Mouse (Mus musculus): ENCODE results near the gene Ppp1r1b.

Gene Ppp1r1b

DNA sequence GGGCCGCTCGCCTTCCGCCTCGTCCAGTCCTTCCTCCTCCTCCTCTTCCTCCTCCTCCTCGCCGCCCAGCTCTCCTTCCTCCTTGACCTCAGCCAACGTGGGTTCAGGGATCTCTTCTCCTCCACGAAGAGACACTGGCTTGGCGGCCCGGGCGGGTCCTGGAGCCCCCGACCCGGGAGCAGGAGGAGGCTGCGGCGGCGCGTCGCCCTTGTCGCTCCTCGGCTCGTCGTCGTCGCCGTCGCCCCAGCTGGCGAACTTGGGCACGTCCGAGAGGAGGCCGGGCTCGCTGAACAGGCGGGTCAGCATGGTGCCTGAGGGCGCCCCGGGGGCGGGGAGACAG is 20.2 kb upstream of the Ppp1r1b start:
- in situ Hi-C loops (cut with MboI, MseI), result loop anchor here (10.0 kb wide), 1 partner anchor 913 kb away; the partner anchor contains the start of gene Arhgap23

DNA sequence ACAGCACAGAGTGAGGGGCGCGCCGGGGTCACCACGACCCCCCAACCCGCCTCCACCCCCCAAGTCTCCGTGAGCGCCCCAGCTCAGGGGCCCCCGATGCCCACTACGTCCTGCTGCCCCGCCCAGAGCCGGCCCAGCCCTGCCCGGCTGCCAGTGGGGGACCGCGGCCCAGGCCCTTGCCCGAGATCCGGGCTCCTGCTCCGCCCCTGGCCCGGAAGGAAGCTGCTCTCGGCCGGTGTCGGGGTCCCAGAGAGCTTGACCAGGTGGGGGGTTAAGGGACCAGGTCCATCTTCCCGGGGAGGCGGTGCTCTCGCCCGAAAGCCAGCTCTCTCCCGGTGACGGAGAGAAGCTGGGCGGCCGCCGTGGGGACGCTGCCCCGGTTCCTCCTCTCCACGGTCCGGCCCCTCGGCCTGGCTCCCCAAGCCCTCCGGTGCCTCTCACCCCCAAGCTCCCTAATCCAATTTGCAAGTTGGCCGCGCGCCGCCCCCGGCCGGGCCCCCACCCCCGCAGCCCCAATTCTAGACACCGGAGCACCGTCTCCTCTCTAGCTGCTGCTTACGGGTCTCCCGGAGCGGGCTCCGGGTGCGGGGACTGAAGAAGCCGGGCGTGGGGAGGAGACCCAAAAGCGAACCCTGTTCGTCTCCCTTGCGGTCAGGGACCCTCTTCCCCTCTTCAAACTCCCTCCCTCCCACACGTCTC is 19.7 kb upstream of the Ppp1r1b start:
- in situ Hi-C loops (cut with MboI, MseI), result loop anchor here (10.0 kb wide), 1 partner anchor 914 kb away; the partner anchor contains the start of gene Arhgap23

DNA sequence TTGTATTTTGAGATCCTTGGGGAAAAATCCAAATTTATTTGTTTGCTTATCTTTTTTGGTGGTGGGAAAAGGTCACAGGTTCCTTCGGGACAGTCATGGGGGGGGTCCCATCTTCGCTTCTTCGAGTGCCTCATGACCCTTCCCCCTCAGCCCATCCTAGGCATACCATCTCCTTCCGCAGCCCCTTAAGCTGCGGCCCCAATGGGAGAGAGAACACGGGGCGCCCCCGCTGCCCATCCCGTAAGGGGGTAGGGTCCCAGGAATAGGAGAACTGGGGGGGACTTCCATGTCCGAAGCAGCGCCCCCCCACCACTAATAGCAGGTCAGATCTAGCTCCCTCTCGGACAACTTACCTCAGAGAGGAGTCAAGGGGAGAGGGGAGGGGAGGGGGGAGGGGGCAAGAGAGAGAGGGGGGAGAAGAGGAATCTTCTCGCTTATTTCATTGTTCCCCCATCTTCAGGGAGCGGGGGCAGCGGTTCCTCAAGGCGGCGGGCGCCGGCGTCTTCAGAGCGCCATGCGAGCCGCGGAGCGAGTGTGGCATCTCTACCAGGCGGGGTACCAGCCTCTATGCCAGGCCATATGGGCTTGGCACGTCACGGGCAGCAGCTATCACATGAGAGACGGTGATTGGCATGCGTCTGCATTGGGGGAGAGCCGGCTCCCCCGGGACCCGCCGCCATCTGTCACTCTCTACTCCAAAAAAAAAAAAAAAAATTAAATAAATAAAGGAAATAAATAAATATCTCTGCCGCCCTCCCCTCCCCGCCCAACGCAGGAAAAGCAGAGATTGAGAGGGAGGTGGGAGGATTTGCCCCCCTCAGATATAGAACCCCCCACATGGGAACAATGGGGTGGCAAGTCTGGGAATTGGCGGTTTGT is 18.9 kb upstream of the Ppp1r1b start, which contains the start of gene Neurod2:
Neurod2 (minus strand) TSS at position 568 of the 879 bp plus-strand sequence.
- in situ Hi-C loops (cut with MboI, MseI), result loop anchor here (10.0 kb wide), 1 partner anchor 915 kb away; the partner anchor contains the start of gene Arhgap23

DNA sequence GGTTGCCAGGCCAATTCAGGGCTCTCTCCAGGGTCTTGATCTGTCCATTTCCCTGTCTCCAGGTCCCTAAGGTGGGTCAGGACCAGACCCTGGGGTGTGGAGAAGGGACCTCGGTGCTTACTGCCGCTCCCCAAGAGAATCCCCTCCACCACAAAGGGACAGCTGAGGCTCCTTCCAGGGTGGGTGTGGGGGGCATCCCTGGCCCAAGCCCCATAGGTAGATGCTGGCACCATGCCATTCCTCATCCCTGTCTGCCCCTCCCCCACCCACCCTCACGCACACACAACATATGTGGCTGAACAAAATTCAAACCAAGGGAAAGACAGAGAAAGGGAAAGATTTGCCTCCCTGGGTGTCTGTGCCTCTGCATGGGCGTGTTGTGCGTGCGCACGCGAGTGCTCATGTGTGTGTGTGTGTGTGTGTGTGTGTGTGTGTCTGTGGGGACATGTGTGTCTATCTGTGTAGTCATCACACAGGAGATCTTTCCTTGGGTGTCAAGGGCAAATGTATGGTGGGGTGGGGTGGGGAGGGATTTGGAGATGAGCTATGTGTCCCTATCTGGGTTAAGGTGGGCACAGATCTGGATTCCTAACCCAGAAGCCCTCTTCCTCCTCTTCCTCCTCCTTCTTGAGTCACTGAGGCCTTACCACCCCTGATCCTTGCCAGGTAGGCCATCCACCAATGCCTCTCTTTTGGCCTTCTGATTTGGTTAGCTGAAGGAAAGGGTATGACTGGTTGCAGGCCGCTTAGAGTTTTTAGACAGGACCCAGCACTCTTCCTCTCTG is 18.1 kb upstream of the Ppp1r1b start:
- in situ Hi-C loops (cut with MboI, MseI), result loop anchor here (10.0 kb wide), 1 partner anchor 915 kb away; the partner anchor contains the start of gene Arhgap23

DNA sequence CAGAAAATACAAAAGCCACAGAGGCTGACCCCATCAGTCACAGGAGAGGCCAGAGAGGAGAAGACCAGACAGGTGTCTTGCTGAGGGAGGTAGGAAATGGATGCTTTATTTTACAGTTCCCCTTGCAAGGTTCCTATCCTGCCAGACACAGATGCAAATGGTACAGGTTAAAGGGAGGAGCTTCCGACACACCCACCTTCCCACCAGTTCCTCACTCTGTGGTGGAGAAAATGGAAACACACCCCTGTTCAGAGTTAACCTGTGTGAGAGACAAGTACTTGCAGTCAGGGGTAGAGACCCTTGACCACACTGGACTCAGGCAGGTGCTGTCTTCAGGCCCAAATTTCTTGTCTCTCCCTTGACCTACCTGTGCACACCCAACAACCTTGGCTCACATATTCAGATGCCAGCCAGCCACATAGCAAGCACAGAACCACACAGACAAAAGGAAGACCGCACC is 17.4 kb upstream of the Ppp1r1b start:
- in situ Hi-C loops (cut with MboI, MseI), result no loop called here

DNA sequence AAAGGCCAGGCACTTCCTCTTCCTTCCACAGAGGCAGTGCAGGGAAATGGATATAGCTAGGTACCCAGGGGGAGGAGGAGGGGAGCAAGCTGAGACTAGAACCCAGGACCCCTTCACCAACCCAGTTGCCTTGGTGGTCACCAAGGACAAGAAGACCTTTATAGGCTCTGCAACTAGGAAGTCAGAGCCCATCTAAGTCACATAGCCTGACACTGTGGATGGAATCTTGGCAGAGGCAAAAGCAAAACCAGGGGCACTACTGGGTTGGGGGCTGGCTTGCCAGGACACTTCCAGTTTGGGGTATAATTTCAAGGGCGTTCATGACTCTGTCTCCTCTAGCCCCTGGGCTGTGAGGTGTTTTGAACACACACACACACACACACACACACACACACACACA is 16.8 kb upstream of the Ppp1r1b start:
- in situ Hi-C loops (cut with MboI, MseI), result no loop called here

DNA sequence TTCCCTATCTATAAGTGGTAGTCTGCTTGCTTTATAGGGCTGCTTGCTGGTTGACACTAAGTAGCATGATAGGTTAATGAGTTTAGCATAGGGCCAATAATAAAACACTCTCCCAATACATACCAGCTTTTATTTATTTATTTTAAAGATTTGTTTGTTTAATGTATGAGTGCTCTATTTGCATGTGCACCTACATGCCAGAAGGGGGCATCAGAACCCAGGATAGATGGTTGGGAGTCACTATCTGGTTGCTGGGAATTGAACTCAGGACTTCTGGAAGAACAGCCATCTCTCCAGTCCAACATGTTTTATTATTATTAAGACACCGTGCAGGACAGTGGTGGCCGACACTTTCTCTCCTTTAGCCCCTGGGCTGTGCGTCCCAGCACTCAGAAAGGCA is 16.0 kb upstream of the Ppp1r1b start:
- in situ Hi-C loops (cut with MboI, MseI), result no loop called here

DNA sequence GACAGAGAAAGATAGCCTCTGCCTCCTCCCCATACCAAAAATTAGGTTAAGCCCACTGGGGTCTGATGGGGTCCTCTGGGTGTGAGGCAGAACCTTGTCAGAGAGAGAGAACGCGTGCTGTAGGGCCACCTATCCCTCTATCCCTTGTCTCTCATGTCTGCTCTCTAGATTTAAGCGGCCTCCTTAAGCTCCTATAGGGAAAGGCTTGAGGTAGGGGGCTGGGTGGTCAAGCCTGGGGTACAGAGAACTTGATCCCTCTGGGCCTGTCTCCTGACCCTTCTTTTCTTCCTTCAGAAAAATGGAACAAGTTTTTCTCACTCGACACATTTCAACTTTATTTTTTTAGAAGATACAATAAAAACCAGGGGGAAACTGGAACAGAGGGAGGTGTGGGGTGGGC is 15.4 kb upstream of the Ppp1r1b start:
- in situ Hi-C loops (cut with MboI, MseI), result no loop called here

DNA sequence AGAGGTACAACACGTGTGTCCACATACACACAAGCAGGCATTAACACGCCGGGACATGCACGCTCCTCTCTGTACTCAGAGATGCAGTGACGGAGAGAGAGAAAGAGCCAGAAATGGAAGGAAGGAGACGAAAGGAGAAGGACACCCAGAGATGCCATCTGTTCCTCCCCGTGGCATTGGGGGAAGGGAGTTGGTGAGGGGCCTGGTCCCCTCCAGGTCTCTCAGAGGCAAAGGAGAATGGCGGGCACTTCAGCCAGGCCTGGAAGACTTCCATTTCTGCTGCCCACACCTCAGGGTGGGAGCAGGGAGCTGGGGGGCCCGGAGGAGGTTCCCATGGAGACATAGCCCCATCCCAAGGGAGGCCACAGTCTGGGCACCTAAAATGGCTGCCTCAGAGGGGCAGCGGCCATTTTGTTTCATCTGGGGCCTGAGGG is 14.9 kb upstream of the Ppp1r1b start:
- in situ Hi-C loops (cut with MboI, MseI), result no loop called here

DNA sequence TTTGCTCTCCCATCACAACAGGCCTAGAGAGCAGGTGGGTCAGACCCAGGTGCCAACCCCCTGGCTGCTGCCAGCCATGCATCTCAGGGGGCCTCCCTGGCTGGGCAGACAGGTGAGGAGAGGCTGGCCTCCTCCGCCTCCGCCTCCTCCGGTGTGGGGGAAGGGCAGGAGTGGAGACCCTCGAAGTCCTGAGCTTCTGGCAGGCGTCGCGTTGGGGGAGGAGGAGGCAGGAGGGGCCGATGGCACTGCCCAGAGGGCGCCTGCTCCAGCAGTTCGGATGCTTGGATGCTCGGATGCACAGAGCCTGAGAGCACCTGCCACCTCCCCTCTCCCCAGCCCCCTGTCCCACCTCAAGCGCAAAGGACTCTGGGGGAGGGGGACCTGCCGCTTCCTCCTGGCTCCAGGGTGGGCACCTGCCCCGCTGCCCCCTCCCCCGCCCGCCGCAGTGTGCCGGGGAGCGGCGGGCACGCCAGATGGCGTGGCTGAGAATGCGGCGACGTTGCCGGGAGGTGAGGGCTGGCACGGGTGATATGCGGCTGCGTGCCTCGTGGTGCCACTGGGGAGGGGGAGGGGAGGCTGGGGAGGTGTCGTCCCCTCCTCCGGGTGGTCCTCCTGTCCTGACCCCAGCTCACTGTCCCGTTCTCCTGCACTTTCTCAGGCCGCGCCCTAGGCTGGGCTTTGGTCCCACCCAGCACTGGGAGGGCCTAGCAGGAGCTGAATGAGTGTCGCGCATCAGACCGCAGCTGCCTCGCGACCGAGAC is 14.0 kb upstream of the Ppp1r1b start:
- in situ Hi-C loops (cut with MboI, MseI), result no loop called here

DNA sequence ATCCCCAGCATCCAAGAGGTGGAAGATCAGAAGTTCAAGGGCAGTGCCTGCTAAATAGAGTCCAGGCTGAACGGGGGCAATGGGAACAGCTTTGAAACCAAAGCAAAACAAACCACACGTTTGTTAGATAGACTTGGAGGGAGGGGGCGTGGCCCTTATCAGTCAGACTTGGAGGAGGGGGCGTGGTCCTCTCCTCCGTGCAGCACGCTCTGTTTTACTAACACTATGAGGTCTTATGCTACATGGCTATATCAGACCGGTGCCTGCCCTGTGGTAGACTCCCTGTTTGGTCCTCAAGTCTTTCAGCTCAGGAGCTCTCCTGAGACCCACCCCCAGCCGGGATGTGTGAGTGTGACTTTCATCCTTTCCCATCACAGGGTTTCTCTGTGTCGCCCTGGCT is 13.0 kb upstream of the Ppp1r1b start:
- in situ Hi-C loops (cut with MboI, MseI), result loop anchor here (5.0 kb wide), 1 partner anchor 38 kb away; no protein-coding TSS in a partner anchor

DNA sequence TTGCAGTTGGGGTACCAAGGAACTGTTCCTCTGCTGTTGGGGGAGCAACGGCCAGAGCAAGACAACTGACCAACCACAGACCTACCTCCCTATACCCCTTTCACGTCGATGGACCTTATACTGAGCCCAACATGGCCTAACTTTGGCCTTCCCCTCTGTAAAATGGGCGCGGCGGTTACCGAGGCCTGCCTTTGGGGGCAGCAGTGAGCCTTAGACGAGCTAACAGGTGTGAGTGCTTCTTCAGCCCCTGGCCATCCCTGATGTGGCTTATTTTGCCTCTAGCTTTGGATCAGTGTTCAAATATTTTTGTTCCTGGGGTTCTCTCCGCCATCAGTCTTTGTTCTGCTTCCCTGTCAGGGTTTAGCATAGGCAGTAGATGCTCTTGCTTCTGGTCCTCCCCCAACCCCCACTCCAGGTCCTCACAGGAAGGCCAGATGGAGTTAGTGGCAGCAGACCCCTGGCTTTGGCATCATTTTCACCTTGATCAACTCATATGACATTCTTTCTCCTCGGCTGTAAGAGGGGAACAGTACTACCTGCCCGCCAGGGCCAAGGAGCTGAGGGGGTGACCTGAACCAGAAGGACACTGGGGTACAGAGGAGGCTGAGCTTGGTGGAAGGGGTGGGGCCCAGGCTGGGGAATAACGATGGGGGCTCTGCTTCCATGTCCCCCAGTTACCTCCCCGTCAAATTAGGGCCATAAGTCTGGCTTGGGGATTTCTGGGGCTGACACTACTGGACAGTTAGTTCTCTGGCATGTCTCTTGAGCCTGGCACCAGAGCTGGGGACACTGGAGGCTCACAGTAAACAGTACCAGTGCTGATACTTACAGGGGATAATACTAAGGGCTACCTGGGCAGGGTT is 11.7 kb upstream of the Ppp1r1b start:
- in situ Hi-C loops (cut with MboI, MseI), result loop anchor here (5.0 kb wide), 1 partner anchor 39 kb away; no protein-coding TSS in a partner anchor

DNA sequence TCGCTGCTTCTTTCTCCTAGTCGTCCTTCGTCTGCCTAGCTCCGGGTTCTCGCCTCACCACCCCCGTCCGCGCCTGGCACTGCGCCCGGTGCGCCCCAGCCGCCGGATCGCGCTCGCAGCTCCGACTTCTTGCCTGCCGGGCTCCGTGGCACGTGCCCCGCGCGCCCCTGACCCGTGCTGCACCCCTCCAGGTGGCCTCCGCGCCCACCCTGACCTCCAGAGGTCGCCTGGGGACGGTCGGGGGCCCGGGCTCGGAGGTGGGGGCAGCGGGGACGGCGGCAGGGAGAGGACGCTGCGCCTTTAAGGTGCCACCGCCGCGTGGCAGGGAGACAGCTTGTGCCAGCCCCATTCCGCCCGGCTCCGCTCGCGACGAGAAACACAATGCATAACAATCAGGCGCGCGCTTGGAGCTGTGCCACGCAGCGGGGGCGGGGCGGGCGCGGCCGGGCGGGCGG is 9.7 kb upstream of the Ppp1r1b start:
- in situ Hi-C loops (cut with MboI, MseI), result loop anchor here (5.0 kb wide), 1 partner anchor 41 kb away; no protein-coding TSS in a partner anchor

DNA sequence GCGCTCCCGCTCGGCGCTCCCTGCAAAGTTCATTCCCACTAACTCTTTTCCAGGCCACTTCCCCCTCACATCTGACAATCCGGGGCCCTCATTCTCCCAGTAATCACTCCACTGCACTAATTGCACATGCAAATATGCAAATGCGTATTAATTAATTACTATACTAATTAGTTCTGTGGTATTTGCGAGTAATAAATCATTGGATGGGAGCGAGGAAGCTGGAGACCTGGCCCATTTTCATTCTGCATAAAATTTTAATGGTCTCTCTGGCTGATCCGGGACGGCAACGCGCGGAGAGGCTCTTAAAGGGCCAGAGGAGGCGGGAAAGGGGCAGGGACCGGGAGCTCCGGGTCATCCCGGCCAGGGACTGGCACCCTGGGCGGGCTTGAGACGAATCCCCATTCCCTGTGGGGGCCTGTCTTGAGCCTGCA is 9.1 kb upstream of the Ppp1r1b start:
- in situ Hi-C loops (cut with MboI, MseI), result loop anchor here (5.0 kb wide), 1 partner anchor 42 kb away; no protein-coding TSS in a partner anchor

DNA sequence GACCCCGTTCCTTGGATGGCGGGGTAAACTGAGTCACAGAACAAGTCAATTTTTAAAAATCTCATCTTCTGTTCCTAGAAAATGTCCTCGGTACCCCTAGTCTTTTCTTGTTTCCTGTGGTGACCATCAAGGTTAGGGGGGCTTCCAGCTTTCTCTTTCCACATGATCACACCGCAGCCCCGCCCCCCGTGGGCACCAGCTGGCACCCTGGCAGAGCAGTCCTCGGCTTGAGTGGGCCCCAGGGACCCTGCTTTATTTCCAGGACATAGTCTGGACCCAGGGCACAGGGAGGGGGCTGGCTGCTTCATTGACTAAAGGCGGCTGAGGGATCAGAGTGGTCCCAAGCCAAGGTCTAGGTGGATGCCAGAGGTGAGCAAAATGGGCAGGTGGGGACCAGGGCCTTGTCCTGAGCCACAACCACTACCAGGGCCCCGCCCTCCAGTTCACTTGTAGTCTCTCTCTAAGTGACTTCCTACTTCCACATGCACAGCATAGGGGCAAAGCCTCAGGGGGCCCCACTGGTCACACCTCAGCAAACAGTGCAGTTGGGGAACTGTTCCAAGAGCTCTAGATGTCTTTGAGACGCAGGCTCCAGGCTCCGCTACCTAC is 8.4 kb upstream of the Ppp1r1b start:
- in situ Hi-C loops (cut with MboI, MseI), result loop anchor here (5.0 kb wide), 1 partner anchor 42 kb away; no protein-coding TSS in a partner anchor

DNA sequence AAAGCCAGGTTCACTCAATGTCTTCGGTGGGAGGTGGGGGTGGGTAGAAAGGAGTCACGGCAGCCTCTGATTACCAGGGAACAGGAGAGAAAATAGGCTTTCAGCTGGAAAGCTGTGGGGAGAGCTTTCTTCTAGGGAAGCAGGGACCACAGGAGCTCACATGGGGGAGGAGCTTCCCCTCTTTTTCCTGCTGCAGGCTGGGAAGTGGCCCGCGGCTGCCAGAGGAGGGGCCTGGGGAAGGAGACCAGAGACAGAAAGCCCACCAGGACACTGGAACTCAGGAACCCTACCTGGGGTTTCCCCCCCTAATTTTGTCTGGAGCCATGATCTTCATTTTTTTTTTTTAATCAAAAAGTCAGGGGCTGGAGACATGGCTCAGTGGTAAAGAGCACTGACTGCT is 7.6 kb upstream of the Ppp1r1b start:
- in situ Hi-C loops (cut with MboI, MseI), result no loop called here

DNA sequence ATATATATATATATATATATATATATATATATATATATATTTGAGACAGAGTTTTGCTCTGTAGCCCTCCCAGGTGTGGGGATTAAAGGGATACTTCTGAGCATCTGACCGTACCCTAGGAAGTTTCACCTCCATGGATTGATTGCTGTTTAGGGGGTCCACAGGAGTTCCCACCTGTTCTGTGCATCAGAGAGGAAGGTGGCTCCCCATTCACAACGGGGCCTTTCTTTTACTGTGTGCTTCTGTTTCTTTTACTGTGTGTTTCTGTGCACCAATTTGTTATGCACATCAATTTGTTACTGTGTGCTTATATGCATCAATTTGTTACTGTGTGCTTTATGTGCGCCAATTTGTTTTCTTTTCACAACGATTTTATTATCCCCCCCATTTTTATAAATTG is 7.0 kb upstream of the Ppp1r1b start:
- in situ Hi-C loops (cut with MboI, MseI), result no loop called here

DNA sequence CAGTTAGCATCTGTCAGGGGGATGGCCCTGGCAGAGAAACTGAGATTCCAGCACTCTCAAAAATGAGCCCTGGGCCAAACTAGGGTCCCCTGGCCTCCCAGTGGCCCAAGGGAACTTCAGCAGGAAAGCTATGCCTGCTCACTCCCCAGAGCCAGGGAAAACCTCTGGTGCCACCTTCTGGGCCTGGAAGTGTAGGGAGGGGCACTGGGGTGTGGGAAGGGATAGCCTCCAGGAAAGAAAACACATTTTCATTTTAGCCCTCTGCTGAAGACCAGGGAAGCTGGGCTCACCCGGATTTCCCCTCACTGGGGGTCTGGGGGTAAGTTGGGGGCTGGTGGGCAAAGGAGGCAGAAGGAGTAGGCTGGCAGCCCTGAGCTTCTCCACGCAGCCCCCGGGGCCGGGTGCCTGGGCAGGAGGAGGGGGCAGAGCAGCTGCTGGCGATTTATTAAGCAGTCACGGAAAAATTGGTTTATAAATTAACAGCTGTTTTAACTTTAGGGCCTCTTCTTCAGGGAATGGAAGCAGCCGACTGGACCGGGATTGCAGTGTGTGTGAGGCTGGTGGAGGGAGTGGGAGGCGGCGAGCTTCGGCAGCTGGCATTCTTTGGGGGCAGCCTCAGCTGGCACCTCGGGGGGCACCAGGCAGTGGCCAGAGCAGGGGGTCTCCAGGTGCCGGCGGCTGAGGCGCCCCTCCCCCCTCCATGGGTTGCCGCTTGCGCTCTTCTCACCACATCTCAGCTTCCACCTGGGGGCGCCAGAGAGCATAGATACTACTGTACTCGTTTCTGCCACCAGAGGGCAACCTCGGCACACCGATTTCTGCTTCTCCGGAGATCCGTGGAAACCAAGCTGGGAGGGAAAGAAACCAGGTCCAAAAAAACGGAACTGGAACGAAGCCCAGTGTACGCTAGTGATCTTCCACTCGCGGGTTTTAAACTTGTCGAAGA is 5.9 kb upstream of the Ppp1r1b start:
- in situ Hi-C loops (cut with MboI, MseI), result no loop called here
